Mouse (Mus musculus) induced T-regulatory cell, adult 2 months (primary cell): ENCODE measurements around the gene Gdi1.

Experiments
- DNase-seq: peaks from one replicate; pipeline ENCODE4 v3.0.0-alpha.2; 2012; ENCODE audit warnings: low read depth

Gene Gdi1

DNA sequence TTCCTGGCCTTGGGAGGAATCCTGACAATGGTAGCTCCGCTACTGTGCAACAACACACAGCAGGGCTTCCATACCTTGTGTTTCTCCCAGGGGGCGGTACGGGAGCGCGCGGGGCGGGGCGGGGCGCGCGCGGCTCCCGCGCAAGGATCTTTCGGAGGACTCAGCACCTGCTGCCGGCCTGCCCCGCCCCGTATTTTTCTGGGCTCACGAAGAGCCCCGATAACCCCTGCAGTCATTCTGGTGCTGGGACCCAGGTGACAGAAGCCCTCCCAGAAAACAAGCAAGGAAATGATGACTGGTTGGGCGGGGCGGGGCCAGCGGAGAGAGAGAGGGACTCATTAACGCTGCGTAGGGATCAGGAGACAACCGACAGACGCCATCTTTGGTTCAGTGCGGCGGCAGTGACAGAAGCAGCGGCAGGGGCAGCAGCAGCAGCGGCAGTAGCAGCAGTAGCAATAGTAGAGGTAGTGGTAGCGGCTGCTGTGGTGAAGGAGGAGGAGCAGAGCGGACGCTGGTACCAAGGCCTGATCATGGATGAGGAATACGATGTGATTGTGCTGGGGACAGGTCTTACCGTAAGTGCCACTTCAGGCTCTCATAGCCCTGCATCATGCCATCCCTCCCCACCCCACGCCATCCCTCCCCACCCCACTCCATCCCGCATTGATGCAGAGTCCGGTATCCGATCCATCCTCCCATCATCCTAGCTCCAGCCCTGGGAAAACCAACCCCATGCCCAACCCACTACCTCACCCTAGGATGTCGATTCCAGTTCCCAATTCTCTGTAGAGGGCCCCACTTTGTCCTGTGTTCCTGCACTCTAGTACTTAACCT lies at the start of gene Gdi1:
Gdi1 (plus strand) TSS at position 132 of the 834 bp plus-strand sequence.
- peak; percentile 90 for DNase-seq

GRCm38 (mm10) chrX:74257746-74258145 lies 47.1 kb upstream of the Gdi1 start:
- DNase-seq: no peak

DNA sequence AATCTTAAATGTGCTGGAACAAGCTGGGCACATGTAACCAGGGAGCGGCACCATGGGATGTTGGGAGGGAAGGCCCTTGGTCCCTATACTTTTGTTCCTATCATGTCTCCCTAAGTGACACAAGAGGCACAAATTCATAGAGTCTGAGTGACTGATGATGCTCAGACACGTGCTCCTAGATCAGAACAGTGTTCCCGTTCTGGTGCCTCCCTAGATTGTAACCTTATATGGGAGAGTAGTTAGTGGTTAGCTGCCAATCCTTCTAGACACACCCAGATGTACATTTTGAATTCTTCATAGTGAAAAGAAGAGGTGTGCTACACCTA lies 35.1 kb upstream of the Gdi1 start:
- DNase-seq: no peak

DNA sequence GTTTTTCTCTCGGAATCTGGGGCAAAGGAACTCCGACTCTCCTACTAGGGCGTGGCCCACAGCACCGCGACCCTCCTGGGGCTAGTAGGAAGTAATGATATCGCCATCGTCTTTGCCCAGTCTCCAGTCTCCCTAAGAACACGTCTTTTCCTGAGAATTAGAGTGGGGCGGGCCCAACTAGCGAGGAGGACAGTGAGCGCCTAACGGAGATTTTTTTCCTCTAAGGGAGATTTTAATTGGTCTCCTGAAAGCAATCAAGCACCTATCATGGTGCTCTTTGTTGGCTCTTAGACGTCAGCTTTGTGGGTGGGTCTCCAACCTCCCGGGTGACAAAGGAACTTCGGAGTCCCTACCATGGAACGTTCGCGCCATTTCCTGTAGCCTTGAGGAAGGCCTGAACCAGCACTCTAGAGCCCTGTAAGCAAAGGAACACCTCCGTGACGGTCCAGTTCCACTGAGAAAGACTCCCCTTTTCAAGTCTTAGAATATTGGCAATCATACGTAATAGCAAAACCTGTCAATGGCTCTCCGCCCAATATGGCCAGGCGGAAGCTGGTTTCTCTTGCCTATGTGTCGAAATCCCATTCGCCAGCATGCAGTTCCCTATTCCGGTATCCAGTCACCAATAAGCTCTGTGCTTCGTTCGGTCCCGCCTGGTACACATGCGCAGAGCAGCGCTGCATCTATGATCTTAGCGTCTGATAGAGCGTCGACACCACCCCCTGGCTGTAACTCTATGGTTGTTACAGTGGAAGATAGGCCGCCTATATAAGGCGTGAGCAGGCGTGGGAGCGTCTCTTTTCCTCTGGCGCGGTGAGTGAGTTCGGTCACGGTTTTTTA lies 34.5 kb upstream of the Gdi1 start, which contains the start of gene Rpl10:
Rpl10 (plus strand) TSS at position 751 of the 840 bp plus-strand sequence.
- peak; percentile 96 for DNase-seq

DNA sequence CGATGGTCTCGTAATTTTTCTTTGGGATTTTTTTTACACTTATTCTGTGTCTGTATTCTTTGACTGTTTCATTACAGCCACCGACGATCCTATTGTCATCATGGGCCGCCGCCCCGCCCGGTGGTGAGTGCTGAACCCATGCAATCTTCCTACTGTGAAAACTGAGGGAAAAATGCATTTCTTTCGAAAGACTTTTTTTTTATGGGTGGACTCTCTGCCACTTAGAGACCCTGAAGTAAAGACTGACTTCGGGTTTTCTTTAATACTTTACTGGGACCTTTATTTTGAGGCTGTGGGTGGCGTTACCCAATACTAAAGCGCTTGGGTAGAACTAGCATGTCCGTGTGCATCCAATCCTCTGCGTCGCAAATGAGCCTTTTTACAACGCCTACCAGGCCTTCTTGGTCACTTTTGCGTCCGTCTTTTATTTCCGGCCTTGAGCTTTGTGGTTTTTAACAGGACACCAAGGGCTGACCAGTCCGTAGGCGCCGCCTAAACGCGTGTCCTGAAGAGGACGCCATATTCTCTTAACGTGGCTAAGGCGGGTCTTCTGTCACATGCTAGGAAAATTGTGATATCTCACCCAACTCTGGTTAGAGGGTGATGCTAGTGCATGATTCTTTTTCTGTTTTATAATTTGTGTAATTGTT lies 33.8 kb upstream of the Gdi1 start:
- peak; percentile 58 for DNase-seq

DNA sequence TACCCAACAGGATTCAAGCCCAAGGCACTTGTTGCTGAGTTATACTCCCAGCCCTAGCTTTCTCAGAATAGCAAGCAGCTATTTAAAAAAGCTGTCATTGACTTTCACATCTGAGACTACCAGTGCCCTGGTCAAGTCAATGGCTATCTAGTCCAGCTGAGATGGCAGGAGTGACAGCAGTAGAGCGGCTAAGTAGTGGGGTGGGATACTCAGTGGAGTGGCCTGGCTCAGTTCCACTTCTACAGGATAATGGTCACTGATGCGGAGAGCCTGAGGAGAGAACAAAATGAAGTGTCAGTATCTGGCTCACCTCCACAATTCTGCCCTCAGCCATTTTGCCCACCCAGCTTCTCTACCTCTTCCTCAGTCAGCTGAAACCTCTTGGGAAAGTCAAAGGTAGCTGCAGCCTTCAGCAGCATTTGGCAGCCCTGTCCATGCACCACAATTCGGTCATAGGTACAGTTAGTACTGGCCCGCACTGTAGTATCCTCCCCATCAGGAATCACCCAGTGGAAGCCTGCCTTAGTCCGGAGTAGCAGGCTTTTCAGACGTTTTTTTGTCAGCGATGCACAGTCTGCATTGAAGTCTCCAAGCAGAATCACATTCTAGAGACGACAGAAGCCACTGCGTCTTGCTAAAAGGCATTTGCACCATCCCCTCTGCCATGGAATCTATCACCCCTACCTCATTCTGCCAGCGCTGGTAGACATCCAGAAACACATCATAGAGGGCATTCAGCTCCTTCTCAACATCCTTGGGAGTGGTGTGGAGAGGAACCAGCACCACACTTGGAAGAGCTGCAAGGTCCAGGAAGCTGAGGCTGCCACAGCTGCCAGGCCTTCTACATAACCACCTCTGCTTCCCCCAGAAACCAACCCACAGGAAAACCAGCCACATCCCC lies 31.1 kb upstream of the Gdi1 start:
- DNase-seq: no peak

GRCm38 (mm10) chrX:74277916-74278315 lies 26.9 kb upstream of the Gdi1 start:
- DNase-seq: no peak

- no peak for DNase-seq
Observed at GRCm38 (mm10) chrX:74281041-74281731, 23.6 kb upstream of the Gdi1 start.

GRCm38 (mm10) chrX:74281732-74282394 lies 22.9 kb upstream of the Gdi1 start, which contains the start of the genes Taz and Dnase1l1:
TSS of gene Taz (plus strand) at chrX:74281912.
TSS of gene Dnase1l1 (minus strand) at chrX:74282337.
- peak; percentile 79 for DNase-seq

- peak; percentile 90 for DNase-seq
Observed at GRCm38 (mm10) chrX:74282395-74283091, 22.3 kb upstream of the Gdi1 start.

- DNase-seq: no peak
Observed at GRCm38 (mm10) chrX:74283092-74283437, 21.7 kb upstream of the Gdi1 start.

DNA sequence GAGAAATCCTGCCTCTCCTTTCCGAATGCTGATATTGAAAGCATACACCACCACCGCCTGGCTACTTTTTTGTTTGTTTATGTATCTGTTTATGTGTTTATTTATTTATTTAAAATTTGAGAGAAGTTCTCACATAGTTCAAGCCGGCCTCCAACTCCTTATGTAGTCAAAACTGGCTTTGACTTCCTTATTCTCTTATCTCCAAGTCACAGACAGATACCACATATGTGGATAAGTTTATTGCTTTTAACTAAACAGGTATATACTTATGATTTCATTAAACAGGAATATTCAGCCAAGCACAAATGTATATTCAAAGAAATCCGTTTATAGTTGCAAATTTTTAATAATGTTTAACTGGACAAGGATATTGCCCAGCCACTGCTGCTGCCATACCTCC lies 11.4 kb upstream of the Gdi1 start:
- DNase-seq: no peak

DNA sequence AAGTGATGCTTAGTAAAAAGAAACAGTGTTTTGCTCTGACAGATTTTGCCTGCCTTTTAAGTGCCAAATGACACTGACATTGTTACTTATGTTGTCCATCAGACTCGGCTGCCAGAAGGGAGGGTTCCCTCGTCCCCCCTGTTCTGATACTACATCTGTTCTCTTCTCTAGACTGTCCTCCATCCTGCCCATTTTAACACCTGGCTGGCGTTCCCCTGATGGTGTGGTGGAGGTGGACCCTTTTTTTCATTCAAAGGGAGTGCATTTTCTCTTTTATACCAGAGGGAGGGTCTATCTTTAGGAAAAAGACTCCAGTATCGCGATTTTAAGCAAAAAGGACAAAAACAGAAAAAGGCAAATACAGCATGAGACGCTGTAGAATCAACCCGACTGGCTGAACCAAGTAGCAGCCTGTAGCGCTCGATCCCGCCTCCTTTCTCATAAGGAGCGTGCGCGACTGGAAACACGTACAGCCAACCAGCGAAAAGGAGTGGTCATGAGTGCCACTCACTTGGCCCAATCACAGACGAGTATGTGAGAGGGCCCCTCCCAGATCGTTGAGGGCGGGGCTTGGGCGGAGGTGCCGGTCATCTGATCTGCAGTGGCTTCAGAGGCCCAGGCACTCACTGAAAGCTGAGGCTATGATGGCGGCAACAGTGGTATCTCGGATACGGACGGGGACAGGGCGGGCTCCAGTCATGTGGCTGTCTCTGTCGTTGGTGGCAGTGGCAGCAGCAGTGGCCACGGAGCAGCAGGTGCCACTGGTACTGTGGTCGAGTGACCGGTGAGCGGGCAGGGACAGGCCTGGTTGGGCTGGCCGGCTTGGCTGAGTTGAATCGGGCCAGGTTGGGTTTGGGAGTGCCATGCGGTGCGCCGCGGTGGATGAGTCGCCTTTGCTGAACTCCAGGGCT lies 8.0 kb upstream of the Gdi1 start, which contains the start of gene Atp6ap1:
Atp6ap1 (plus strand) TSS at position 560 of the 911 bp plus-strand sequence.
- peak; percentile 94 for DNase-seq

DNA sequence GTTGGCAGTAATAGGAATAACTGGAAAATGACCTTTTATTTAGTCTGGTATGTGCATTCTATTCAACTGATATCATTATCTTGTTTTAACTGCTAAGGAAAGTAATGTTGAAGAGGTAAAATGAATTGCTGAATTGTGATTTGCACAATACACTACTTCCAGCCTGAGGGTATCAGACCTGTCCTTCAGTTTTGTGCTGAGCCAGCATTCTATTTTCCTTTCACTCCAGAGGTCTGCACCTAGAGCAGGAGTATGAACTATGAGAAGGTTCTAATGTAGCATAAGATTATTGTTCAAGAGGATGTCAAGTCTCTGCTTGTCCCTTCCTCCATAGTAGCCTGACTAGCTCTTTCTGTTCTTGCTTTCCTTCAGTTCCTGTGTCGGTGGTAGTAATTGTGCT lies 6.5 kb upstream of the Gdi1 start:
- DNase-seq: no peak

- DNase-seq: no peak
Observed at GRCm38 (mm10) chrX:74299721-74300120, 5.1 kb upstream of the Gdi1 start.

DNA sequence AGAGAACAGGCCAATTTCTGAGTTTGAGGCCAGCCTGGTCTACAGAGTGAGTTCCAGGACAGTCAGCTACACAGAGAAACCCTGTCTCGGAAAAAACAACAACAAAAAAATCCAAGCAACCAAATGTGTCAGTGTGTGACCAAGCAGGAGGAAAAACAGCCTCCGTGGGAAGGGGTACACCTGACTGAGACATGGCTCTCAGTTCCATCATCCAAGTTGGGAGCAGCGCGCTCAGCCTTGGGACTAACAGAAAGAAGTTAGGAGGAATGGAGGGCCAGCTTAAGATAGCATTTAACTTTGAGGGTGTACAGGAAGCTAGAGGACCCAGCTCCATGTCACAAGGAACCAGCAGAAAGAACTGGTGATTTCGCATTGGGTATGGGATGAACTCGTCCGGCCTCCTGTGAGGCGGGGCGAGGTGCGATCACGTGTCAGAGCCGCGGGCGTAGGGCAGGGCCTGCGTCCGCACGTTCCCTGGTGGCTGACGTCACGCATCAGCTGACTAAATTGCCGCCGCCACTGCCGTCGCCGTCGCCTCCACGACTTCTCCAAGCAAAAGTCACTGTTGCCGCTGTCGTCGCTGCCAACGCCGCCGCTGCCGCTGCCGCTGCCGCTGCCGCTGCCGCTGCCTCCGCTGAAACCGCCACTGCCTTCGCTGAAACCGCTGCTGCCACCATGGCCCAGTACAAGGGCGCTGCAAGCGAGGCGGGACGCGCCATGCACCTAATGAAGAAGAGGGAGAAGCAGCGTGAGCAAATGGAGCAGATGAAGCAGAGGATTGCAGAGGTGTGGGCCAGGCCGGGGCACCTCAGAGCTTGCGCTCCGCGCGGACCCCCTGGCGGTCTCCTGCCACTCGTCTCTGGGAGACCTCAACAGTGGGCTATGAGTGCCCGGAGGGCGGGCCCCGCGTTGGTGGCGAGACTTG lies 8.0 kb downstream of the Gdi1 start, which contains the start of gene Fam50a:
Fam50a (plus strand) TSS at position 494 of the 925 bp plus-strand sequence.
- peak; percentile 91 for DNase-seq

DNA sequence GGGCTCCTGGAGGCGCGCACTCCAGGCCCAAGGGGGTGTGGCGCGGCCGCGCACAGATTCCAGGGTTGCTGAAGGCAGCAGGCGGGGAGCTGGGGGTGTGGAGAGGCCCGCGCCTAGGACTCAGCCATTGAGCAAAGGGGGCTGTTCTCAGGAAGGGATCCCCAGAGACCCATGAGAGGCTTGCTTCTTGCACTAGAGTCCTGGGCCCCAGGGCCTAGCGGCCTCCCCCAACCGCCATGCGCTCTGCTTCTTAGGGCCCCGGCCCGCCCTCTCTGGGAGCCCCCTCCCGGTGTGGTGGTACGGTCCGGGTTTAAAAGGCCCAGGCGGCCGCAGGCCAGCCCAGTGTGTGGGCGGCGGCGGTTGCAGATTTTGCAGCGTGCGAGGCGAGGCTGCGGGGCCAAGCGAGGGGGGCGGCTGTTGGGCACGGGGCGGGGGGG lies 23.9 kb downstream of the Gdi1 start, which contains the start of gene Plxna3:
Plxna3 (plus strand) TSS at position 342 of the 437 bp plus-strand sequence.
- DNase-seq: peak; percentile 72
